Mouse (Mus musculus) midbrain, embryonic 11.5 days (tissue): Measurements from ENCODE around the gene Sgf29. TPM values are rescaled to one million over a fixed set of nuclear protein-coding genes. Genes with fewer than 3 reads are reported as not detected.

Experiments used
- ATAC-seq: fragments of 200-750 bp; cut with Nextera tagmentation; 2 replicates; pipeline ENCODE4 v1.8.0; 2017; ENCODE audit warnings: moderate TSS enrichment, moderate library complexity; ENCODE audit not compliant: low FRiP score
- DNase-seq: peaks from one replicate; pipeline ENCODE4 v3.0.0; 2015; ENCODE audit warnings: low spot score; ENCODE audit errors: missing footprints
- H3K27ac ChIP-seq: fragments of 300-500 bp; sonication (generic); 2 replicates; pipeline ENCODE4 v1.5.1; 2014; ENCODE audit warnings: low read depth, low read length
- H3K27me3 ChIP-seq: fragments of 300-500 bp; sonication (generic); 2 replicates; pipeline ENCODE4 v1.6.1; 2014; ENCODE audit warnings: mild to moderate bottlenecking, low read length, moderate library complexity, mixed read lengths; ENCODE audit not compliant: control insufficient read depth, insufficient read depth
- H3K36me3 ChIP-seq: fragments of 300-500 bp; sonication (generic); 2 replicates; pipeline ENCODE4 v1.6.1; 2014; ENCODE audit warnings: mild to moderate bottlenecking, low read length, moderate library complexity, mixed read lengths; ENCODE audit not compliant: control insufficient read depth, insufficient read depth
- H3K4me1 ChIP-seq: fragments of 300-500 bp; sonication (generic); 2 replicates; pipeline ENCODE4 v1.6.1; 2014; ENCODE audit warnings: low read length; ENCODE audit not compliant: control insufficient read depth, insufficient read depth
- H3K4me2 ChIP-seq: fragments of 300-500 bp; sonication (generic); 2 replicates; pipeline ENCODE4 v1.6.1; 2014; ENCODE audit warnings: mild to moderate bottlenecking, moderate library complexity
- H3K4me3 ChIP-seq: fragments of 300-500 bp; sonication (generic); 2 replicates; pipeline ENCODE4 v1.5.1; 2014; ENCODE audit warnings: low read depth, low read length
- H3K9ac ChIP-seq: fragments of 300-500 bp; sonication (generic); 2 replicates; pipeline ENCODE4 v1.6.1; 2014; ENCODE audit warnings: low read length
- H3K9me3 ChIP-seq: fragments of 300-500 bp; sonication (generic); 2 replicates; pipeline ENCODE4 v1.6.1; 2016; ENCODE audit warnings: low read length; ENCODE audit not compliant: control insufficient read depth
- WGBS: fragments of 180-500 bp; shearing (Covaris S2); extraction: QIAGEN DNeasy Blood & Tissue Kit; methylation state at CpG from one replicate; pipeline ENCODE4 v1.1.7; 2014; 5-methylcytosine and 5-hydroxymethylcytosine counted together
- polyA plus RNA-seq: library from polyadenylated mRNA; unstranded; fragments of >200 nt; fragmentation: Nextera tagmentation; extraction: Ambion mirVana; gene quantifications from 2 replicates; pipeline ENCODE4 v1.2.1, GENCODE M21; 2014

Gene Sgf29
- 44.4 and 49.4 TPM in 2 replicates for polyA plus RNA-seq

DNA sequence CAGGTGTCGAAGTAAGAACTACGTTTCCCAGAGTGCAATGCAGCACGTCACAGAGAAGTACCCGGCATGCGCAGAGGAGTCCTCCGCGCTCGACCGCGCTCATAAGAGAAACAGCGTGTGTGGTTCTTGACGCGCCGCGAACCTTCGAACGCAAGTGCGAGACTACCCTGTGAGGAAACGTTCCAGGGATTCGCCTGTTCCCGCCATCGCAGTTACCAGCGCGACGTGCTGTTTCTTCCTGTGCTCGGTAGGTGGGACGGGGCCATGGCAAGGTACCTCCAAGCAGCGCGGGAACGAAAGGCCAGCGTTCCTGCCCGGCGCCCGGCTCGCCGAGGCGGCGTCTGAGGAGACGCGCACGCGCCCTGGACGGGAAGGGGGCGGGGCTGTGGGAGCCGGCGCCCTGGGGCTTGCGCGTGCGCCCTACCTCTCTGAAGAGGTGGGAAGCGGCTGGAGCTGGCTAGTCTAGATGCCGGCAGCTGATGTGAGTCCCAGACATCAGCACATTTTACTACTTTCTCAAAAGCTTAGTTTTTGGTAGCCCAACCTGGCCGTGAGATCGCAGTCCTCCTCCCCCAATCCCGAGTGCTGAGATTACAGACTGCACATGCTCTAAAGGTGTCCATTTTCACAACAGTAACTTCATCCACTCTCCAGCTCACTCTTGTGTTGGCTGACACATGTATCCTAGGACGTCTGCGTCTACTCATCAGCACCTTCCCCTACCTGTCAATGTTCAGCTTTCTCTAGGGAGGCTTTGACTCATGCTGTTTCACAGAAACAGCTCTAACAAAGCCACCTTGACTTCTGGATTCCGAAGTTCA lies at the start of gene Sgf29:
Gene Sgf29, plus strand, starts transcription at position 79 of the 821 bp plus-strand sequence.
- peak; percentile 98 for ATAC-seq

DNA sequence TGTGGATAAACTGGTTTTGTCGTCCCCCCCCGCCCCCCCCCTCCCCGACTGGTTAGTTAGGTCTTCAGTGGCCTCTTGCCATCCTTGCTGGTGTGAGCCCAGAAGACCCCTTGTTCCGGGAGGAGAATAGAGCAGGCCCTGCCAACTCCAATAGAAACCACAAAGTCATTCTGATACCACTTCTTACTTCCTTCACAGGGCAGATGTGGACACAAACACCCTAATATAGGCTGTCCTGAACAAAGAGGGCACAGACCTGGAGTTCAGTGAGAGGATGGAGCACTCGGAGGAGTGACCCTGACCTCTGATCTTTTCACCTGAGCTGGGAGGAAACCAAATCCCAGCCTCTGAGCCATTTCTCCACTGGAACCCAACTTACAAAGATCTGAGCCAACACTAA lies 47.2 kb upstream of the Sgf29 start:
- H3K4me3 ChIP-seq: no peak overlapping the region
- DNase-seq (no peak), ATAC-seq (no peak)
- H3K27ac ChIP-seq: no peak overlapping the region
- H3K27me3 ChIP-seq: no peaks in the 10 kb centered on the region
- H3K9ac ChIP-seq: no peak overlapping the region
- 49% methylated on average over 4 of the region's 5 CpGs for WGBS
- no peak overlapping the region for H3K4me2 ChIP-seq
- H3K9me3 ChIP-seq: no peaks in the 10 kb centered on the region
- H3K4me1 ChIP-seq: no peaks in the 10 kb centered on the region
- no peaks in the 10 kb centered on the region for H3K36me3 ChIP-seq

More for the DNA sequence above, at the start of gene Sgf29:
- Histone ChIP-seq H3K27ac (peak within 1 kb of the TSS; percentile 87), H3K4me2 (peak within 1 kb of the TSS; percentile 65), H3K9ac (peak within 1 kb of the TSS; percentile 73), H3K4me1 (peaks cover 3% of the 10 kb centered on the region; the same call in 1 of the 2 replicates), H3K27me3 (no peaks in the 10 kb centered on the region), H3K36me3 (no peaks in the 10 kb centered on the region), H3K4me3 (peak within 1 kb of the TSS; percentile 60), H3K9me3 (no peaks in the 10 kb centered on the region)
- peak; percentile 99 for DNase-seq
- WGBS: 1% methylated on average over 56 of the region's 57 CpGs

DNA sequence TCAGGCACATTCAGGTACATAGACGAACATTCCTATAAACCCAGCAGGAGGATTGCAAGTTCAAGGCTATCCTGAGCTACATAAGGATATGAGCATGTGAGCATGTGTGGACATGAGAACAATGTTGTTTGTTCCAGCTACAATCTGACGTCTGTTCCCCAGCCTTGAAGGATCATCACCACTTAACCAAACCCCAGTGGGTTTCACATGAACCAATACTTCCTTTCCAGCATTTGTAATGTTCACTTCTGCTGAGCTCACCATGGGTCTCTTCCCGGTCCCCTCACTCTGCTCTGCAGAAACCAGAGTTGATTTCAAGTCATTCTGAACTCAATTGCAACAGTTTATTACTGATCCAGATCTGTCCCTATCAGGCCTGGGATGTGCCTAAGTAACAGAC lies 46.5 kb upstream of the Sgf29 start:
- Histone ChIP-seq H3K9ac (no peak overlapping the region), H3K4me1 (no peaks in the 10 kb centered on the region), H3K27ac (no peak overlapping the region), H3K9me3 (no peaks in the 10 kb centered on the region), H3K4me3 (no peak overlapping the region), H3K27me3 (no peaks in the 10 kb centered on the region), H3K4me2 (no peak overlapping the region), H3K36me3 (no peaks in the 10 kb centered on the region)
- no peak for ATAC-seq
- WGBS: 88% methylated on average over 3 of the region's 3 CpGs
- DNase-seq: no peak

DNA sequence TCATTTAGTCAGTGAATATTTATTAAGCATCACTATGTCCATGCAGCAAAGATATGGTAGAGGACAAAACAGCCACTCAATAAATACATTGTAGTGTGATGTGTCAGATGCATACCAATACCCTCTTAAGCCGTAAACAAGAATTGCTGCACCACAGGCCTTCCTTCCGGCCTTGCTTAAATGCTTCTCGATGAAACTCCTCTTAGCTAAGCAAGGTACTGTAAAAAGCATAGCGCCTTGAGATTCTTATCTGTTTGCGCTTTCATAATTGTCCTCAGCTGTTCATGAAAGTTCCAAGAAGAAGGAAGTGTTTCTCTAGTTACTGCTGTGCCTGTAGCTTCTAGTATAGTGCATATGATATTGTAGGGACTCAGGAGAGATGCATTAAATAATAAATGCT lies 42.5 kb upstream of the Sgf29 start:
- no peaks in the 10 kb centered on the region for H3K27me3 ChIP-seq
- no peak overlapping the region for H3K4me2 ChIP-seq
- ATAC-seq (no peak), DNase-seq (no peak)
- H3K4me3 ChIP-seq: no peak overlapping the region
- H3K9me3 ChIP-seq: no peaks in the 10 kb centered on the region
- no peak overlapping the region for H3K27ac ChIP-seq
- WGBS: 89% methylated on average over 5 of the region's 5 CpGs
- no peak overlapping the region for H3K9ac ChIP-seq
- no peaks in the 10 kb centered on the region for H3K4me1 ChIP-seq
- H3K36me3 ChIP-seq: no peaks in the 10 kb centered on the region

DNA sequence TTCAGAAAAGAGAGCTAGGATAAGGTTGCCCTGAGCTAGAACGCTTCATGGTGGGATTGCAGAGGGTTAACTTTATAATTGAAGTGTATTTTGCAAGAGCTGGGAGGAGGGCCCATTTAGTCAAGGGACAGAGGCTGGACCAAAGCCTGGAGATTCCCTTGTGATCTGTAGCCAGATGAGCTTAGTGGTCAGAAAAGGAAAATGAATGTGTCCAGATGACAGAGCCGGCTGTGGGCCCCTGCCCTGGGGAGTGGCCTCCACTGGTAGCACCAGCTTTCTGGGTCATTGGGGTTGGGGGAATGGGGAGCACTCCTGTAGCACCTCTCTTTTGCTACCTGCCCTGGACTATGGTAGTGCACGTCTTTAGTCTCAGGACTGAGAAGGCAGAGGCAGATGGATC lies 42.0 kb upstream of the Sgf29 start:
- H3K36me3 ChIP-seq: no peaks in the 10 kb centered on the region
- no peak overlapping the region for H3K9ac ChIP-seq
- H3K4me1 ChIP-seq: no peaks in the 10 kb centered on the region
- H3K4me2 ChIP-seq: no peak overlapping the region
- H3K27me3 ChIP-seq: no peaks in the 10 kb centered on the region
- no peaks in the 10 kb centered on the region for H3K9me3 ChIP-seq
- ATAC-seq (no peak), DNase-seq (no peak)
- H3K4me3 ChIP-seq: no peak overlapping the region
- 81% methylated on average over 3 of the region's 3 CpGs for WGBS
- no peak overlapping the region for H3K27ac ChIP-seq

DNA sequence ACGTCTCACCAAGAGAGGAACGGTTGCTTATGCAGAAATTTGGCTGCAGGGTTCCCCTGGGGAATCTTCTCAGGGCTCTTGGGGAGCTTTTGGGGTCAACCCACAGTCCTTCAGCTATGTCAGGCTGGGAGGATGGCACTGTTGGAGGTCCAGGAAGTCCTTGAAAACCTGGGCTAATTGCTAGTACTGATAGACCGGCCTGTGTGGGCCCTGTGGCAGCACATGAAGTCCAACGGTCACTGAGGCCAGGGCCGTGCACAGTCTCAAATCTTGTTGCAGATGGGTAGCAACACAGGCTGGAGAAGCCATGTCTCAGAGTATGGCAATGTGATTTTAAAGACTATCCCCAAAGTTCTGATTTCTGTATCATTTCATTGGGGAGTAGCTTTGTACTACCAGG lies 41.3 kb upstream of the Sgf29 start:
- H3K27me3 ChIP-seq: no peaks in the 10 kb centered on the region
- no peak overlapping the region for H3K9ac ChIP-seq
- DNase-seq: no peak
- H3K4me3 ChIP-seq: no peak overlapping the region
- no peak for ATAC-seq
- no peaks in the 10 kb centered on the region for H3K36me3 ChIP-seq
- H3K27ac ChIP-seq: no peak overlapping the region
- H3K4me2 ChIP-seq: no peak overlapping the region
- WGBS: 85% methylated on average over 5 of the region's 5 CpGs
- no peaks in the 10 kb centered on the region for H3K9me3 ChIP-seq
- no peaks in the 10 kb centered on the region for H3K4me1 ChIP-seq

DNA sequence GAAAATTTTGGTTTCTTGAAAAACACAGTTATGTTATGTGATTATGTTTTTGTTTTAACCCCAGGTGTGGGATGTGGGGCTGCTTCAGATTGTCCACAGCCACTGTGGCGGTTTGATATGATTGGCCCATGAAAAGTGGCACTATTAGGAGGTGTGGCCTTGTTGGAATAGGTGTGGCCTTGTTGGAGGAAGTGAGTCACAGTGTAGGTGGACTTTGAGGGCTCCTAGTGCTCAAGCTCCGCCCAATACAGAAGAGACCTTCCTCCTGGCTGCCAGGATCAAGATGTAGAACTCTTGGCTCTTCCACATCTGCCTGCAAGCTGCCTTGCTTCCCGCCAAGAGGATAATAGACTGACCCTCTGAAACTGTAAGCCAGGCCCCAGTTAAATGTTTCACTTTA lies 36.4 kb upstream of the Sgf29 start:
- Histone ChIP-seq H3K4me1 (no peaks in the 10 kb centered on the region), H3K27ac (no peak overlapping the region), H3K4me3 (no peak overlapping the region), H3K36me3 (no peaks in the 10 kb centered on the region), H3K4me2 (no peak overlapping the region), H3K9ac (no peak overlapping the region), H3K27me3 (no peaks in the 10 kb centered on the region), H3K9me3 (no peaks in the 10 kb centered on the region)
- WGBS: 77% methylated on average over 3 of the region's 3 CpGs
- ATAC-seq (no peak), DNase-seq (no peak)

DNA sequence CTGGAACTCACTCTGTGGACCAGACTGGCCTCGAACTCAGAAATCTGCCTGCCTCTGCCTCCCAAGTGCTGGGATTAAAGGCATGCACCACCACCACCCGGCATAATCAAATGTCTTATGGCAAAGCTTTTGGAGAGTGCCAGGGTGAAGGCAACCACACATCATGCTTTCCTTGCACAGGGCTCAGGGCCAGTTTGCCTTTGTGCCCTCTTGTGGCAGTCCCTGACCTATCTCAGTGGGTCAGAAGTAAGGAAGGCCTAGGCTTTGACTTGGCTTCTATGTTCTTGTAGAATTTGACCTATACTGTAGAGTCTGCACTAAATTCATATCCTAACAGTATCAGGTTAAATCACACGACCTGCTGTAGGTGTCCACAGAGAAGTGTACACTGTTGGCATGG lies 32.4 kb upstream of the Sgf29 start:
- H3K36me3 ChIP-seq: no peaks in the 10 kb centered on the region
- no peaks in the 10 kb centered on the region for H3K4me1 ChIP-seq
- ATAC-seq (no peak), DNase-seq (no peak)
- WGBS: 76% methylated on average over 3 of the region's 3 CpGs
- H3K9ac ChIP-seq: no peak overlapping the region
- no peaks in the 10 kb centered on the region for H3K9me3 ChIP-seq
- H3K27me3 ChIP-seq: no peaks in the 10 kb centered on the region
- no peak overlapping the region for H3K27ac ChIP-seq
- no peak overlapping the region for H3K4me3 ChIP-seq
- H3K4me2 ChIP-seq: no peak overlapping the region

DNA sequence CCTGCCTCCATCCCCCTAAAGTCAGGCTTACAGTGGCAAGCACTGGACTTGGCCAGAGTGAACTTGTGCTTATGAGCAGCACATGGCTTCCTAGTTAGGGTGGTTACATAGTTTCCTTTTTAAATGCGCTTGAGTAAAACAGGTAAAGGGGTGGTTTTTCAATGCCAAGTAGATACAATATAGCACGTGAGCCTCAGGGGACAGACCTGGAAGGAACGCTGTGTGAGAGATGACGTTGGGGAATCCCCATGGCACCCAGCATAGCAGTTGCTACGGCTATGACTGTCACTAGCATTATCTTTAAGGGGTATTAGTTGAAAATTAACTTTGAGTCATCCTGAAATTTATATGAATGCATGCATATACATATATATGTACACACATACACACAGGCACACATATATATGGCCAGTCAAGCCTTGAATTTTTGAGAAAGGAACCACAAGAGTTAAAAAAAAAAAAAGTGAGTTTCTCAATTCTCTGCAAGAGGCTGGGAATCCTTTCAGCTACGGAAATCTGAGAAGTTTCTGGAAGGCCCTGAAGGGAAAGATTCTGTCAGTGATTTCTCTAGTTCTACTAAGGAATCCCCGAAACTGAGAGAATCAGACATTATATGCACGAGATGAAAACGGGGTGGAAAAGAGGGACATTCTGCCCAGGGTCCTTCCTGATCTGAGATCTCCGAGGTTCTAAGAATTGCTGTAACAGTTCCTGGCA lies 29.4 kb upstream of the Sgf29 start:
- Histone ChIP-seq H3K4me1 (no peaks in the 10 kb centered on the region), H3K27me3 (no peaks in the 10 kb centered on the region), H3K27ac (no peak overlapping the region), H3K9me3 (no peaks in the 10 kb centered on the region), H3K4me2 (no peak overlapping the region), H3K4me3 (no peak overlapping the region), H3K36me3 (no peaks in the 10 kb centered on the region), H3K9ac (no peak overlapping the region)
- 87% methylated on average over 10 of the region's 10 CpGs for WGBS
- ATAC-seq (no peak), DNase-seq (no peak)
